Mouse (Mus musculus): ENCODE data around the gene Adprhl2.

DNA sequence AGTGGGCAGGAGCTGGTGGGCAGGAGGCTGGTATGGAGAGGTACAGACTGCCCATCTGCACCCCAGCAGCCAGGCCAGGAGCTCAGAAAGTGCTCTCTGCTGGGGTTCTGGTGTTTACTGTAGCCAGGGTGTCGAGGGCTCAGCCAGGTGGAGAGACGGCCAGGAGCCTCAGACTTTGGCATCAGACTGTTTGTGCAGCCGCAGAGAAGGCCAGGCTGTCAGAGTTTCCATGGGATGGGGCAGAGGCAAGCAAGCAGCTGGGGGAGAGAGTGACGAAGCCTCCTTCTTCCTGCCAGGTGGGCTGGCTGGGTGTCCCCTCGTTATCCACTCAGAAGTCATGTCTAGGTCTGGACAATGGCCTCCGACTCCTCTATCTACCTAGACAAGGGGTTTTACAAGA lies 26.4 kb downstream of the Adprhl2 start:
- TF ChIP-seq CTCF (IDR thresholded peaks at IDR 0.05) (no peak), EP300 (IDR thresholded peaks at IDR 0.05) (no peak)

All from lung, postnatal 0 days (tissue).